Mouse (Mus musculus) lung, postnatal 0 days (tissue): ENCODE data around the gene Atp4b. TPM values are rescaled to one million over a fixed set of nuclear protein-coding genes. Genes with fewer than 3 reads are reported as not detected.

Experiments used
- ATAC-seq: fragments of 200-750 bp; cut with Nextera tagmentation; 2 replicates; pipeline ENCODE4 v1.8.0; 2017; ENCODE audit warnings: moderate library complexity
- DNase-seq: peaks from one replicate; pipeline ENCODE4 v3.0.0-alpha.2; 2016; ENCODE audit warnings: low spot score
- H3K27ac ChIP-seq: fragments of 300-500 bp; sonication (generic); 2 replicates; pipeline ENCODE4 v1.5.1; 2014; ENCODE audit warnings: antibody characterized with exemption, mild to moderate bottlenecking, low read length, mixed read lengths
- H3K27me3 ChIP-seq: fragments of 300-500 bp; sonication (generic); replicated peaks from 2 replicates; pipeline ENCODE4 v1.6.1; 2014; ENCODE audit warnings: low read length, mixed read lengths; ENCODE audit not compliant: insufficient read depth
- H3K36me3 ChIP-seq: fragments of 300-500 bp; sonication (generic); 2 replicates; pipeline ENCODE4 v1.6.1; 2014; ENCODE audit warnings: low read length, mixed read lengths; ENCODE audit not compliant: insufficient read depth
- H3K4me1 ChIP-seq: fragments of 300-500 bp; sonication (generic); 2 replicates; pipeline ENCODE4 v1.6.1; 2014; ENCODE audit warnings: antibody characterized with exemption, low read depth, low read length, mixed read lengths; ENCODE audit not compliant: insufficient read depth
- H3K4me2 ChIP-seq: fragments of 300-500 bp; sonication (generic); replicated peaks from 2 replicates; pipeline ENCODE4 v1.6.1; 2014; ENCODE audit warnings: low read depth, mild to moderate bottlenecking, low read length, moderate library complexity, mixed read lengths
- H3K4me3 ChIP-seq: fragments of 300-500 bp; sonication (generic); 2 replicates; pipeline ENCODE4 v1.5.1; 2014; ENCODE audit warnings: low read depth, low read length
- H3K9ac ChIP-seq: fragments of 300-500 bp; sonication (generic); replicated peaks from 2 replicates; pipeline ENCODE4 v1.6.1; 2014; ENCODE audit warnings: low read depth, mild to moderate bottlenecking
- H3K9me3 ChIP-seq: fragments of 300-500 bp; sonication (generic); 2 replicates; pipeline ENCODE4 v1.6.1; 2016; ENCODE audit warnings: low read length, mixed read lengths
- CTCF ChIP-seq: IDR thresholded peaks from 2 replicates; pipeline ENCODE4 v1.5.1; 2016; ENCODE audit warnings: antibody characterized with exemption, mild to moderate bottlenecking
- EP300 ChIP-seq: IDR thresholded peaks from 2 replicates; pipeline ENCODE4 v1.6.1; 2016; ENCODE audit warnings: antibody characterized with exemption, mild to moderate bottlenecking, control low read depth
- WGBS: fragments of 180-500 bp; shearing (Covaris S2); extraction: QIAGEN DNeasy Blood & Tissue Kit; methylation state at CpG from one replicate; pipeline ENCODE4 v1.1.7; 2014; 5-methylcytosine and 5-hydroxymethylcytosine counted together
- polyA plus RNA-seq: library from polyadenylated mRNA; unstranded; fragments of >200 nt; fragmentation: Nextera tagmentation; extraction: Ambion mirVana; gene quantifications from 2 replicates; pipeline ENCODE4 v1.2.1, GENCODE M21; 2015

Gene Atp4b
- polyA plus RNA-seq = not detected in 2 replicates

GRCm38 (mm10) chr8:13396725-13397124, at the start of gene Atp4b:
Gene Atp4b, minus strand, starts transcription at chr8:13396825.
- no peak within 1 kb of the TSS for H3K9ac ChIP-seq
- TF ChIP-seq EP300 (no peak), CTCF (no peak)
- H3K36me3 ChIP-seq = no peaks in the 10 kb centered on the region
- H3K4me1 ChIP-seq = no peaks in the 10 kb centered on the region
- H3K4me3 ChIP-seq = no peak within 1 kb of the TSS
- WGBS = 63% methylated on average over 5 of the region's 5 CpGs
- no peaks in the 10 kb centered on the region for H3K27me3 ChIP-seq
- ATAC-seq = no peak
- H3K9me3 ChIP-seq = no peaks in the 10 kb centered on the region
- DNase-seq = no peak
- no peak within 1 kb of the TSS for H3K27ac ChIP-seq
- H3K4me2 ChIP-seq = no peak within 1 kb of the TSS

- TF ChIP-seq EP300 (no peak), CTCF (no peak)
- no peaks in the 10 kb centered on the region for H3K36me3 ChIP-seq
- H3K4me1 ChIP-seq = no peaks in the 10 kb centered on the region
- no peak overlapping the region for H3K4me2 ChIP-seq
- DNase-seq = no peak
- H3K9ac ChIP-seq = no peak overlapping the region
- H3K4me3 ChIP-seq = no peak overlapping the region
- WGBS = 85% methylated on average over 2 of the region's 2 CpGs
- no peaks in the 10 kb centered on the region for H3K27me3 ChIP-seq
- no peak overlapping the region for H3K27ac ChIP-seq
- no peak for ATAC-seq
- no peaks in the 10 kb centered on the region for H3K9me3 ChIP-seq
These were observed 45.5 kb upstream of the Atp4b start for GRCm38 (mm10) chr8:13442152-13442551.

DNA sequence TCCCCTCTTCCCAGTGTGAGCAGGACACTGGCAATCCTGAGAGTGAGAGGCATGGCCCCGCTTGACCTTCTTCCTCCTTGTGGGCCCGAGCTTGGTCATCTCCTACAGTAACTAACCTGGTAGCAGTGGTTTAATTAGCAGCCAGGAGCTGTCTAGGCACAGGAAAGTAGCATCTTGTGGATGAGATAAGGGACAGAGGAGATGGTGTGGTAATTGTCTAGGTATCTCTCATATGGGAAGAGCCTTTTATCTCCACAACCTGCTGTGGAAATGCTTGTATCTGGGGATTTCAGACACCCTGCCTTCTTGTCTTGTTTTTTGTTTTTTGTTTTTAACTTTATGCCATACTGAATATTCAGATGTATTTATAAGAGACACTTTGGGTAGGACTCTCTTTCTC, 40.9 kb upstream of the Atp4b start:
- H3K27ac ChIP-seq = no peak overlapping the region
- DNase-seq (no peak), ATAC-seq (no peak)
- no peak overlapping the region for H3K4me3 ChIP-seq
- WGBS = 80% methylated on average over 2 of the region's 2 CpGs
- TF ChIP-seq CTCF (no peak), EP300 (no peak)
- H3K4me2 ChIP-seq = no peak overlapping the region
- H3K9ac ChIP-seq = no peak overlapping the region
- H3K36me3 ChIP-seq = no peaks in the 10 kb centered on the region
- H3K9me3 ChIP-seq = no peaks in the 10 kb centered on the region
- no peaks in the 10 kb centered on the region for H3K4me1 ChIP-seq
- peaks cover 9% of the 10 kb centered on the region; the same call in 1 of the 2 replicates for H3K27me3 ChIP-seq

- H3K36me3 ChIP-seq = no peaks in the 10 kb centered on the region
- TF ChIP-seq EP300 (no peak), CTCF (no peak)
- ATAC-seq (no peak), DNase-seq (no peak)
- no peak overlapping the region for H3K4me2 ChIP-seq
- H3K27ac ChIP-seq = no peak overlapping the region
- no peaks in the 10 kb centered on the region for H3K4me1 ChIP-seq
- no peak overlapping the region for H3K9ac ChIP-seq
- H3K4me3 ChIP-seq = no peak overlapping the region
- peaks cover 9% of the 10 kb centered on the region; the same call in 1 of the 2 replicates for H3K27me3 ChIP-seq
- H3K9me3 ChIP-seq = no peaks in the 10 kb centered on the region
- WGBS = 9% methylated on average over 8 of the region's 8 CpGs
These were observed 39.4 kb upstream of the Atp4b start for GRCm38 (mm10) chr8:13436052-13436451.

GRCm38 (mm10) chr8:13434889-13435288, 38.3 kb upstream of the Atp4b start, which contains the start of gene Tmem255b:
Gene Tmem255b, plus strand, starts transcription at chr8:13435189.
- Histone ChIP-seq H3K36me3 (no peaks in the 10 kb centered on the region), H3K9ac (no peak within 1 kb of the TSS), H3K27ac (no peak within 1 kb of the TSS), H3K4me2 (no peak within 1 kb of the TSS), H3K27me3 (peaks cover 9% of the 10 kb centered on the region; the same call in 1 of the 2 replicates), H3K4me3 (no peak within 1 kb of the TSS), H3K9me3 (no peaks in the 10 kb centered on the region), H3K4me1 (no peaks in the 10 kb centered on the region)
- 21% methylated on average over 10 of the region's 10 CpGs for WGBS
- no peak for TF ChIP-seq CTCF
- no peak for TF ChIP-seq EP300
- DNase-seq (no peak), ATAC-seq (no peak)

DNA sequence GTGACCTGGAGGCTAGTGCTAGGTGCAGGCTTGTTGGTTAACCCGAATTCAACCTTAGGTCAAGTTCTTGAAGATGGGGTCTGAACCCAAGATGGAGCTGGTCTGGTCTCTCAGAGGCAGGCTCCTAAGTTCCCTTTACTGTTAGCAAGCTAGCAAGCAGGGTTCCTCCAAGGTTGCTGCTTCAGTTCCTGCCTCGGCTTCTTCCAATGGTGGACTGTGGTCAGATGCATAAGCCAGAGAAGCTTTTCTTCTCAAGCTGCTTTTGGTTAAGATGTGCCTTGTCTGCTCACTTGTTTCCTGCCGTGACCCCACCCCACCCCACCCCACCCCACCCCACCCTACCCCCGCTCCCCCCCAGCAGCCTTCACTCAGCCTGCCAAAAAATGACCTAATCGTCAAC, 36.5 kb upstream of the Atp4b start:
- DNase-seq = no peak
- Histone ChIP-seq H3K9me3 (no peaks in the 10 kb centered on the region), H3K36me3 (no peaks in the 10 kb centered on the region), H3K27ac (no peak overlapping the region), H3K27me3 (peaks cover 9% of the 10 kb centered on the region; the same call in 1 of the 2 replicates), H3K4me1 (no peaks in the 10 kb centered on the region), H3K4me2 (no peak overlapping the region), H3K4me3 (no peak overlapping the region), H3K9ac (no peak overlapping the region)
- no peak for TF ChIP-seq EP300
- no peak for TF ChIP-seq CTCF
- ATAC-seq = no peak
- WGBS = 60% methylated on average over 4 of the region's 5 CpGs

GRCm38 (mm10) chr8:13430866-13431265, 34.2 kb upstream of the Atp4b start:
- no peak overlapping the region for H3K4me2 ChIP-seq
- DNase-seq (no peak), ATAC-seq (no peak)
- no peak overlapping the region for H3K27ac ChIP-seq
- H3K9me3 ChIP-seq = no peaks in the 10 kb centered on the region
- no peaks in the 10 kb centered on the region for H3K4me1 ChIP-seq
- TF ChIP-seq CTCF = no peak
- no peak for TF ChIP-seq EP300
- no peak overlapping the region for H3K9ac ChIP-seq
- no peaks in the 10 kb centered on the region for H3K36me3 ChIP-seq
- H3K4me3 ChIP-seq = no peak overlapping the region
- peaks cover 7% of the 10 kb centered on the region; the same call in 1 of the 2 replicates for H3K27me3 ChIP-seq
